Mouse (Mus musculus): ENCODE measurements around the gene Smap2. TPM values are rescaled to one million over a fixed set of nuclear protein-coding genes. Genes with fewer than 3 reads are reported as not detected.
A peak's percentile ranks its signal among the peaks of the same experiment; 100 is the strongest.
"Not testable (repeated sequence)": the region's sequence is repeated elsewhere in the genome, so short reads cannot be mapped to it uniquely, and the experiment has no call there.

The Smap2 gene
- total RNA-seq (2021): 10 to 100 TPM; 16.1 to 16.3 TPM
- long read RNA-seq, experiment 1, transcript Smap2-201 (10 exons, 2,905 nt): major isoform, 19 of 23 reads
- long read RNA-seq, experiment 1, partial matches to known transcripts: 1 of 23 reads
- long read RNA-seq, experiment 1, other reads (novel, unspliced or antisense): 3 of 23 reads
- long read RNA-seq, experiment 2, transcript Smap2-201 (10 exons, 2,905 nt): major isoform, 29 of 34 reads
- long read RNA-seq, experiment 2, partial matches to known transcripts: 3 of 34 reads
- long read RNA-seq, experiment 2, other reads (novel, unspliced or antisense): 2 of 34 reads

GRCm38 (mm10) chr4:121016928-121017657 is at the start of gene Smap2:
Gene Smap2, minus strand, starts transcription at chr4:121017247.
- intact Hi-C loops (cut with DNase I; ENCODE audit: low total_unique reads): loop anchor here (2.0 kb wide), 1 partner anchor 30 kb away; no protein-coding TSS in a partner anchor
- DNase-seq: peak; percentile 100

DNA sequence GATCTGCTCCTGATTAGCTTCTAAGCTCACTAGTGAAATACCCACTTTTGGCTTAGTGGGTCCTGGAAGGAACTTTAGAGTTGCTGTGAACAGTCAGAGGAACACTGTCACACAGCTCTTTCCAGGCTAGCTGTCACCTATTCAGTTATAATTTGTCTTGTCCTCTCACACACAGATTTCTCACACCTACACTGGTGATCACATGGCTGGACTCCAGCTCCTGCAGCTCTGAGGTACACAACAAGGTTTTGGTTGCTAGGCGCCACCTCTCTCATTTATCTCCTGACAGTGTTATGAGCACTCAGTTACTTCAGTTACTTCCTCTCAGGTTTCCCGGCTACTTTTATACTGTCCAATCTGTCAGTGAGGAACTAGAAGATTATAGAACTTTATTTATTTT is 48.3 kb upstream of the Smap2 start:
- intact Hi-C loops (cut with DNase I; ENCODE audit: low total_unique reads): no loop called here
- no peak for DNase-seq

GRCm38 (mm10) chr4:121059218-121059617 is 42.2 kb upstream of the Smap2 start:
- intact Hi-C loops (cut with DNase I; ENCODE audit: low total_unique reads); DNase-seq: not testable (repeated sequence)

- intact Hi-C loops (cut with DNase I; ENCODE audit: low total_unique reads): no loop called here
- no peak for DNase-seq
These were observed 40.0 kb upstream of the Smap2 start for GRCm38 (mm10) chr4:121057032-121057431.

- no peak for DNase-seq
- intact Hi-C loops (cut with DNase I; ENCODE audit: low total_unique reads): no loop called here
These were observed 39.3 kb upstream of the Smap2 start for GRCm38 (mm10) chr4:121056342-121056741.

DNA sequence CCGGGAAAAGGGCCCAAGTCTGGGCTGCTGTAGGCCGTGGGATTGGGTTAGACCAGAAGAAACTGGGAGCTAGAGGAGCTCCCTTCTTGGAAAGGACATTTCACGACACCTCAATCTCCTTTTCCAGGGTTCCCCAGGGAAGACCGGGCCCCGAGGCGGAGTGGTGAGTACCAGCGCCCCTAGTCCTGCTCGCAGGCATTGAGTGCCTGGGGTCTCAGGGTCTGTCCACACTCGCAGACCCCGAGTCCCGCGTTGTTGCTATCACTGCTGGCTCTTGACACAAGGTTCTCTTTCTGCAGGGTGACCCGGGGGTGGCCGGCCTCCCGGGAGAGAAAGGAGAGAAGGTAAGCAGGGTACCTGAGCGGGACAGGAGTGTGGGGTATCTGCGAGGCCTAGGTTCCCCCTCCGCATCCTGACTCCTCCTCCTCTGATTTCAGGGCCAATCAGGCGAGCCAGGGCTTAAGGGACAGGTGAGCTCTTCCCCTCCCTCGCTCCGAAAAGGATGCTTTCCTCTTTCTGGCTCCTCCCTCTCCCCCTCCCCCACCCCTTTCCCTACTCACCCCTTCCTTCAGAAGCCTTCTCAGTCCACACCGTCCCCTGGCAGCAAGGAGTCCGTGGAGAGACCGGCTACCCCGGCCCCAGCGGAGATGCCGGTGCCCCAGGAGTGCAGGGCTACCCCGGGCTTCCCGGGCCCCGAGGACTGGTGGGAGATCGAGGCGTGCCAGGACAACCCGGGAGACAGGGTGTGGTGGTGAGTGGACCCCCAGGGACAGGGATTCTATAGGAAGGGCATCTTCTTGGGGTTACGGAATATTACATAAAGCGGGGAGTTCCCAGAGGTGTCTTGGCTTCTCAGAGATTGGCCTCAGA is 35.6 kb upstream of the Smap2 start:
- intact Hi-C loops (cut with DNase I; ENCODE audit: low total_unique reads): no loop called here
- DNase-seq: no peak

GRCm38 (mm10) chr4:121051863-121052262 is 34.8 kb upstream of the Smap2 start:
- intact Hi-C loops (cut with DNase I; ENCODE audit: low total_unique reads): no loop called here
- no peak for DNase-seq

- no peak for DNase-seq
- intact Hi-C loops (cut with DNase I; ENCODE audit: low total_unique reads): no loop called here
These were observed 25.9 kb upstream of the Smap2 start for GRCm38 (mm10) chr4:121042946-121043345.

- no peak for DNase-seq
- intact Hi-C loops (cut with DNase I; ENCODE audit: low total_unique reads): no loop called here
These were observed 25.4 kb upstream of the Smap2 start for GRCm38 (mm10) chr4:121042472-121042871.

DNA sequence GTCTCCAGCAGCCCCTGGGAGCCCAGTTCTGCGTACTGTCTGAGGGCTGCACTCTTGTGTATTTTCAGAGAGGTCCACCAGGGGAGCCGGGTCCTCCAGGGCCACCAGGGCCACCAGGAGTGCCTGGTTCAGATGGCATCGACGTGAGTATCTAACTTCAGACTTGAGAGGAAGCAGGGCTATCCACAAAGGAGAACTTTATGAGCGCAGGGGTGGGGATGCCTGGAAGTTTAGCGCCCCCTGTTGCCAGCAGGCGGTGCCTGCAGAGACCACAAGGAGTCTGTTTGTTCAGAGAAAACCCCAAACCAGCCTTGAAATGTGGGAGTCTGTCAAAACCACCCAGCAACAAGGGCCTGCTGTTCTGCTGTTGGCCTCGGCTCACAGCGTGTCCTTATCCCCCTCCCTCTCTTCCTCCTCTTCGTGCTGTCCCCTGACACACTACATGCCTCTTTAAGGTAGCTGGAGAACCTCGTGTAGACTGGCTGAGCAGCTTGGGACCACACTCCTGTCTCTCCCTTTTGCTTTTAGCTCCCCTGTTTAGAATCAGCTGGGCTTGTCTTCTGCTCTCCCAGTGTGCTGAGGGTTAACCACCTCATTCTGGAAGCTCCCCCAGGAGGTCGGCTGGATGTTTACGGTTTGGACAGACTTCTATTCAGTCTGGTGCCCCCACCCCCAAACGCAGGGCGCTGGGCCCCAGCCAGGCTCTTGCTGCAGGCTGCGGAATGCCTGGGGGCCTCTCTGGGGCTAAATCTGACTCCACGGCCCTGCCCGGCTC is 24.0 kb upstream of the Smap2 start:
- intact Hi-C loops (cut with DNase I; ENCODE audit: low total_unique reads): no loop called here
- DNase-seq: peak; percentile 59

DNA sequence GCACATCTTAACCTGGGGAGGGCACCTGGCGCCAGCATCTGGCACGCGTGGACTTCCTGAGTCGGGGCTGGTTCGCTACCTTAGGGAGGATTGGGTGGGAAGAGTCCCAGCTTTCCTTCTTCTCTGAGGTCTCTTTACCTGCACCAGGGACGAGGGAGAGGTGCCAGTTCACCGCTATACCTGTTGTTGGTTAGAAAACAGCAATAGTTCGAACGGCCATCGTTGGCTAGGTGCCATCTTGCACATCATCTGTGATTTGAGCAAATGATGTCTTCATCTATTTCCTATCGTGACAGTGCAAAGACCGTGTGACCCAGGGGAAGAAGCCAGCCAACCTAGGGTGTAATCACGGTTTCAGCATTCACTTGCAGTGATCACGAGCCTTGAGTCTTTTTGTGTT is 23.3 kb upstream of the Smap2 start:
- no peak for DNase-seq
- intact Hi-C loops (cut with DNase I; ENCODE audit: low total_unique reads): no loop called here

DNA sequence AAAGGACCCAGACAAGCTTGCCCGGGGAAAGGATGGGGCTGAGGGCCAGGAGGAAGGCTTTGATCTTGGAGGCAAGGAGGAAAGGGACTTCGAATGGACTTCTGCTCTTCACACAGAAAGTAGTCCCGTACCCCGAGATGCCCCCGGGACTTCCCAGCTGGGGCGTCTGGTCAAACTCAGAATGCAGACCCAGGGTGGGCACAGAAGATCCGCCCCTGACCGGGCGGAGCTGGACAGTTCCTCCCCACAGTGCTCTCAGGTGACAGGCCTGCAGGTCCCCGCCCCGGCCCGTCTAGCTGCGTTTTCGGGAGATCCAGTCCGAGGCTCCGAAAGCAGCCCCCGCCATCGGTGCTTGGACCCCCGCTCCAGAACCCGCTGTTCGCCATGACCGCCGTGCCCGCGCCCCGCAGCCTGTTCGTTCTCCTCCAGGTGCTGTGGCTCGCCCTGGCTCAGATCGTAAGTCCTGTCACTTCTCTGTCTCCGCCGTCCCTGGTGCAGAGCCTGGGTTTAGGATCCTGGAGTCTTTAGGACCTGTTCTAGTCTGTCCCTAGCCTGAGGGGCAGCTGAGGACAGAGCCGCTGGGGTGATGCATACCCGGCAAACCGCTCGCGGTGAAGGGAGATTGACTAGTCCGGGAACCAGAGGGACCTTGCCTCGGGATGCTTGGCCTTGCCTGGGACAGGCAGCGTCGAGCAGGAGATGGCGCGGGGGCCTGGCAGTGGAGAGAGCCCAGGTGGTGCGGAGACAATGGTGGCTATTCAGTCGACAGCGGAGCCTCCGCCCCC is 22.5 kb upstream of the Smap2 start, which contains the start of gene Col9a2:
Gene Col9a2, plus strand, starts transcription at position 55 of the 785 bp plus-strand sequence.
- peak; percentile 30 for DNase-seq
- intact Hi-C loops (cut with DNase I; ENCODE audit: low total_unique reads): no loop called here

- intact Hi-C loops (cut with DNase I; ENCODE audit: low total_unique reads): no loop called here
- no peak for DNase-seq
These were observed 16.0 kb upstream of the Smap2 start for GRCm38 (mm10) chr4:121033006-121033405.

- intact Hi-C loops (cut with DNase I; ENCODE audit: low total_unique reads): no loop called here
- no peak for DNase-seq
These were observed 14.4 kb upstream of the Smap2 start for GRCm38 (mm10) chr4:121031440-121031839.

GRCm38 (mm10) chr4:121029632-121030031 is 12.6 kb upstream of the Smap2 start:
- DNase-seq: no peak
- intact Hi-C loops (cut with DNase I; ENCODE audit: low total_unique reads): loop anchor here (5.0 kb wide), 1 partner anchor 203 kb away; no protein-coding TSS in a partner anchor

- intact Hi-C loops (cut with DNase I; ENCODE audit: low total_unique reads): loop anchor here (5.0 kb wide), 1 partner anchor 203 kb away; no protein-coding TSS in a partner anchor
- peak; percentile 53 for DNase-seq
These were observed 11.8 kb upstream of the Smap2 start for GRCm38 (mm10) chr4:121028659-121029392.

DNA sequence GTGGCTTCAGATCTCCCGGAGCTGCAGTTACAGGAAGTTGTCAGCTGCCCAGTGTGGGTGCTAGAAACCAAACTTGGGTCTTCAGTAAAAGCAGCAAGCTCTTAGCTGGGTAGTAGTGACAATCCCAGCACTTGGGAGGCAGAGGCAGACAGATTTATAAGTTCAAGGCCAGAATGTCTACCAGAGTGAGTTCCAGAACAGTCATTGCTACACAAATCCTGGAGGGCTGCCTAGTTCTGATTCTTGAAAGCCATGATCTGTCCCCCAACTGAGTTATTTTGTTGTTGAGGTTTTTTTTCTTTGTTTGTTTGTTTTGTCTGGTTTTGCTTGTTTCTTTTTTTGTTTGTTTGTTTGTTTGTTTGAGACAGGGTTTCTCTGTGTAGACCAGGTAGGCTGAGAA is 11.1 kb upstream of the Smap2 start:
- DNase-seq: no peak
- intact Hi-C loops (cut with DNase I; ENCODE audit: low total_unique reads): loop anchor here (5.0 kb wide), 1 partner anchor 204 kb away; no protein-coding TSS in a partner anchor

DNA sequence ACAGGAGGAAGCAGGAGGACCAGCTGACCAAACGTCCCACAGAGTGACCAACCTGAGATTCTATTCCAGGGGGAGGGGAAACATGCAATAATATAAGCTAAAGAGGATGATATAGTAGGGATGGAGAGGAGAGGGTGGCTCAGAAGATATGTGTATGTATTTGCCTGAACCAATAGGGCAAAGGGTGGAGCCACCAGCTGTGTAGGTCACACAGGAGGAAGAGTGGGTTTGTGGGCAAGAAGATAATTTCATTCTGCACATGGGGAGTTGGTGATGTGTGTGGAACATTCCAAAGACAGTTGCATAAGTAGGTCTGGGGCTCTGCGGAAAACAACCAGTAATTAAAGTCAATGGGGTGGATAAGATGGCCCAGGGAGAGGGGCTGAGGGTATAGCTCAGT is 8.6 kb upstream of the Smap2 start:
- intact Hi-C loops (cut with DNase I; ENCODE audit: low total_unique reads): loop anchor here (5.0 kb wide), 1 partner anchor 207 kb away; no protein-coding TSS in a partner anchor
- DNase-seq: no peak
